Mouse (Mus musculus): Measurements from ENCODE around the gene Rab31.

DNA sequence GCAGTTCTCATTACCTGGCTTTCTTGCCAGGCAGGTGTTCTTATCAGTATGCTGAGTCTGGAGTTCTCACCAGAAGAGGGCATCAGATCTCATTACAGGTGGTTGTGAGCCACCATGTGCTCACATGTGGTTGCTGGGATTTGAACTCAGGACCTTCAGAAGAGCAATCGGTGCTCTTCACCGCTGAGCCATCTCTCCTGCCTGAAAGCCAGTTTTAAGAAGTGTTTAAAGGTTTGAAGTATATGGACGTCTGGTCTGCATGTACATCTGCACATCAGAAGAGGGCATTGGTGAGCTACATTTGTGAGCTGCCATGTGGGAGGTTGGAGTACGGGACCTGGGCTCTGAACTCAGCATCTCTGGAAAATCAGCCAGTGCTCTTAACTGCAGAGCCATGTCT, 1.1 kb upstream of the Rab31 start:
- TF ChIP-seq CTCF (IDR thresholded peaks at IDR 0.05; ENCODE audit: low read depth): peak; percentile 52
- TF ChIP-seq EP300 (optimal IDR thresholded peaks at IDR 0.05): no peak

Measured in stomach, postnatal 0 days (tissue).